Mouse (Mus musculus): Measurements from ENCODE around the gene Echdc2. TPM values are rescaled to one million over a fixed set of nuclear protein-coding genes. Genes with fewer than 3 reads are reported as not detected.
"Not testable (repeated sequence)": the region's sequence is repeated elsewhere in the genome, so short reads cannot be mapped to it uniquely, and the experiment has no call there.

The Echdc2 gene
- 36.4 and 37.2 TPM in 2 replicates for polyA plus RNA-seq (2015; fragmentation: Nextera tagmentation; extraction: Ambion mirVana)

- ATAC-seq (replicated peaks; ENCODE audit: low FRiP score) = peak; percentile 82
- no peak within 1 kb of the TSS for H3K27ac ChIP-seq
Measured at GRCm38 (mm10) chr4:108165152-108165895, at the start of gene Echdc2. Echdc2 (plus strand) TSS chr4:108165437.

GRCm38 (mm10) chr4:108116466-108116865, 48.8 kb upstream of the Echdc2 start:
- Histone ChIP-seq H3K4me1 (peaks cover 2% of the 10 kb centered on the region; the same call in 1 of the 2 replicates), H3K27me3 (no peaks in the 10 kb centered on the region), H3K4me3 (replicated peaks) (no peak overlapping the region), H3K27ac (no peak overlapping the region), H3K9ac (no peak overlapping the region), H3K9me3 (replicated peaks) (no peaks in the 10 kb centered on the region), H3K4me2 (no peak overlapping the region), H3K36me3 (peaks cover 7% of the 10 kb centered on the region)
- WGBS = 88% methylated on average over 2 of the region's 2 CpGs
- no peak for ATAC-seq (replicated peaks; ENCODE audit: low FRiP score)

More at GRCm38 (mm10) chr4:108165152-108165895, at the start of gene Echdc2:
- H3K4me3 ChIP-seq (replicated peaks) = peak within 1 kb of the TSS; percentile 73
- H3K9ac ChIP-seq = peak within 1 kb of the TSS; percentile 76
- no peaks in the 10 kb centered on the region for H3K9me3 ChIP-seq (replicated peaks)
- peaks cover 18% of the 10 kb centered on the region; the same call in 1 of the 2 replicates for H3K27me3 ChIP-seq
- no peaks in the 10 kb centered on the region for H3K36me3 ChIP-seq
- WGBS = under 1% methylated on average over 43 of the region's 43 CpGs
- 0 out of 2 replicates have a peak, but pooled peaks cover 3% of the 10 kb centered on the region for H3K4me1 ChIP-seq
- peak within 1 kb of the TSS; percentile 97 for H3K4me2 ChIP-seq

DNA sequence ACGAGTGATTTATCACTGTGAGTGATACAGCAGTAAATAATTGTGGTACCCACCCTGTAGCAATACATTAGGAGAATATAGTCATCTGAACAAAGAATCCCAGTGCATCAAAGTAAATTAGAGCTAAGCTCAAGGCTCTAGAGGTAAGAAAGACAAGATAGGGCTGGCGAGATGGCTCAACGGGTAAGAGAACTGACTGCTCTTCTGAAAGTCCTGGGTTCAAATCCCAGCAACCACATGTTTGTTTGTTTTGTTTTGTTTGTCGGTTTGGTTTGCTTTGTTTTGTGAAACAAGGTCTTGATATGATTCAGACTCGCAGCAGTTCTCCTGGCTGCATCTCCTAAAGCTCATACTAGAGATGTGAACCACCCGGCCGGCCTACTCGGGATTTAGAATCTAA, 47.7 kb upstream of the Echdc2 start:
- Histone ChIP-seq H3K36me3 (no peaks in the 10 kb centered on the region), H3K9ac (no peak overlapping the region), H3K4me3 (replicated peaks) (peak overlapping the region; percentile 67; the same call in 1 of the 2 replicates), H3K27me3 (no peaks in the 10 kb centered on the region), H3K9me3 (replicated peaks) (no peaks in the 10 kb centered on the region), H3K4me1 (peaks cover 2% of the 10 kb centered on the region; the same call in 1 of the 2 replicates), H3K27ac (no peak overlapping the region), H3K4me2 (0 out of 2 replicates have a peak overlapping the region, but pooled peaks have one; percentile 70)
- ATAC-seq (replicated peaks; ENCODE audit: low FRiP score) = no peak
- 94% methylated on average over 8 of the region's 8 CpGs for WGBS

- 14% methylated on average over 45 of the region's 45 CpGs for WGBS
- Histone ChIP-seq H3K9ac (peak overlapping the region; percentile 53; the same call in 1 of the 2 replicates), H3K36me3 (no peaks in the 10 kb centered on the region), H3K27me3 (no peaks in the 10 kb centered on the region), H3K9me3 (replicated peaks) (no peaks in the 10 kb centered on the region), H3K4me1 (peaks cover 2% of the 10 kb centered on the region; the same call in 1 of the 2 replicates), H3K4me2 (peak overlapping the region; percentile 70), H3K4me3 (replicated peaks) (peak overlapping the region; percentile 67), H3K27ac (peak overlapping the region; percentile 78)
- ATAC-seq (replicated peaks; ENCODE audit: low FRiP score) = peak; percentile 94
Measured at GRCm38 (mm10) chr4:108117924-108118876, 47.0 kb upstream of the Echdc2 start.

DNA sequence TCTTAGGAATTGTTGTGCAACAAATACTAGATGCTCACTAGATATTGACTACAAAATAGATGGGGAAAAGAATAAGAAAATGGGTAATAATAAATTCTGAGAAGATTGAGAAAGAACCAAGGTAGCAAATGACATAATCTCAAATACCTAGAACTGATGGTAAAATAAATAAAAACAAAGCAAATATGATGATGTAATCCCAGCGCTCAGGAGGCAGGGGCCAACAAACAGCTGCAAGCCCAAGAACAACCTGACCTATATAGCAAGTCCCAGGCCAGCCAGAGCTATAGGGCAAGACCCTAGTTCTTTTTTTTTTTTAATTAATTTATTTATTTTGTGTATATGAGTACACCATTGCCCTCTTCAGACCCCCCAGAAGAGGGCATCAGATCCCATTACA, 41.1 kb upstream of the Echdc2 start:
- Histone ChIP-seq H3K27ac (no peak overlapping the region), H3K4me3 (replicated peaks) (no peak overlapping the region), H3K27me3 (no peaks in the 10 kb centered on the region), H3K4me2 (no peak overlapping the region), H3K9ac (no peak overlapping the region), H3K4me1 (no peaks in the 10 kb centered on the region), H3K9me3 (replicated peaks) (no peaks in the 10 kb centered on the region), H3K36me3 (no peaks in the 10 kb centered on the region)
- no peak for ATAC-seq (replicated peaks; ENCODE audit: low FRiP score)
- 97% methylated on average over 1 of the region's 1 CpGs for WGBS

- H3K27me3 ChIP-seq = no peaks in the 10 kb centered on the region
- H3K9ac ChIP-seq = no peak overlapping the region
- no peak for ATAC-seq (replicated peaks; ENCODE audit: low FRiP score)
- no peaks in the 10 kb centered on the region for H3K36me3 ChIP-seq
- no peaks in the 10 kb centered on the region for H3K4me1 ChIP-seq
- 87% methylated on average over 4 of the region's 4 CpGs for WGBS
- H3K27ac ChIP-seq = no peak overlapping the region
- no peak overlapping the region for H3K4me3 ChIP-seq (replicated peaks)
- no peaks in the 10 kb centered on the region for H3K9me3 ChIP-seq (replicated peaks)
- no peak overlapping the region for H3K4me2 ChIP-seq
Measured at GRCm38 (mm10) chr4:108126260-108126659, 39.0 kb upstream of the Echdc2 start.

DNA sequence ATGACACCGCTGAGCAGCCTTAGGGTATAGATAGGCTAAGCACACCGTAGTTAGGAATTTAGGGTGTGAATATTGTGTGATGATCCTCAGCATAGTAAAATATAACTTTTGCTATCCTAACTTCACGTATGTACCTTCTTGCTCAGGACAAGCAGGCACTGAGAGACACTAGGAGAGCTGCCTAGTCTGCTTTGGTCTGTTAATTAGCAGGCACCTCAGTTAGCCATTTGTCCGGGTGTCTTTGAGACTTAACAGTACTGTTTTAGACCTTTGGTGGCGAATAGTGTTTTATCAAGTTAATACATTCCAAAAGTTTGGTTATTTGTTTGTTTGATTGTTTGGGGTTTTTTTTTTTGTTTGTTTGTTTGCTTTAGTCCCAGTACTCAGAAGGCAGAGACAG, 37.7 kb upstream of the Echdc2 start:
- Histone ChIP-seq H3K27me3 (no peaks in the 10 kb centered on the region), H3K36me3 (no peaks in the 10 kb centered on the region), H3K27ac (no peak overlapping the region), H3K9ac (no peak overlapping the region), H3K4me2 (no peak overlapping the region), H3K4me3 (replicated peaks) (no peak overlapping the region), H3K4me1 (no peaks in the 10 kb centered on the region), H3K9me3 (replicated peaks) (no peaks in the 10 kb centered on the region)
- ATAC-seq (replicated peaks; ENCODE audit: low FRiP score) = no peak
- 84% methylated on average over 5 of the region's 5 CpGs for WGBS

DNA sequence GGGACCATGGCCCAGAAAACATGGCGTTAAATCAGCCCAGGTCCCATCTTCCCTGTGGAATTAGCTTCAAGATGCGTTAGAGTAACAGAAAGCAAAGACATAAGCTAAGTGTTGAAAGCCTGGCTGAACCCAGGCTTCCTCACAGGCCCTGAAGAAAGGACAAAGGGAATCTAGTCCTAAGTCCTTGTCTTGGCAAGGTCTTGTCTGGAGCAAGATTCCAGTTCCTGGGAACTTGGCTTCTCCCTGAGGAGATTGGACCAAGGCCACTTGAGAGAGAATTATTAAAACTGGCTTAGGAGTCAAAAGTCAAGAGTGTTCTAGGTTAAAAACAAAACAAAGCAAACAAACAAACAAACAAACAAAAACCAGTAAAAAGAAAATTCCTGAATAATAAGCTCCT, 36.9 kb upstream of the Echdc2 start:
- no peak for ATAC-seq (replicated peaks; ENCODE audit: low FRiP score)
- Histone ChIP-seq H3K9me3 (replicated peaks) (no peaks in the 10 kb centered on the region), H3K27ac (no peak overlapping the region), H3K27me3 (no peaks in the 10 kb centered on the region), H3K36me3 (no peaks in the 10 kb centered on the region), H3K4me3 (replicated peaks) (no peak overlapping the region), H3K4me2 (no peak overlapping the region), H3K9ac (no peak overlapping the region), H3K4me1 (no peaks in the 10 kb centered on the region)
- 97% methylated on average over 2 of the region's 2 CpGs for WGBS

DNA sequence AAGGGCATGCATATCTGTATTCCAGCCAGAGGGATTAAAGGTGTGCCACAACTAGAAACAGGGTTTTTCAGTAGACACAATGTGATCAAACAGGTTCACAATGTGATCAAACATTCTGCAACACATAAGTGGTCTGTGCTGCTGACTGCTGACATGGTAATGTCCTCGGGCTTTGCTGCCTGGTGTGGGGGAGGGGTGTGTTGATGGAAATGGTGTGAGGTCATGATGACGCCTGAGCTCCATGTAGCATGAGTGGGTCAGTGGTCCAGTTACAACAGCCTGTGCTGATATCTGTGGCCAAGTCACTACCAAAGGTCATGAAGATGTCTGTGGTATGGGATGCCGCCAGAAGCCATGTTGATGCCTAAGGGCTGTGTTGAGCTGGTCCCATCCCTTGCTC, 34.8 kb upstream of the Echdc2 start:
- 87% methylated on average over 3 of the region's 3 CpGs for WGBS
- no peak for ATAC-seq (replicated peaks; ENCODE audit: low FRiP score)

GRCm38 (mm10) chr4:108136938-108137337, 28.3 kb upstream of the Echdc2 start:
- WGBS = 87% methylated on average over 5 of the region's 5 CpGs

More for the DNA sequence above, 34.8 kb upstream of the Echdc2 start:
- Histone ChIP-seq H3K27ac (no peak overlapping the region), H3K9ac (no peak overlapping the region), H3K36me3 (no peaks in the 10 kb centered on the region), H3K27me3 (no peaks in the 10 kb centered on the region), H3K4me1 (no peaks in the 10 kb centered on the region), H3K4me3 (replicated peaks) (no peak overlapping the region), H3K9me3 (replicated peaks) (no peaks in the 10 kb centered on the region), H3K4me2 (no peak overlapping the region)

DNA sequence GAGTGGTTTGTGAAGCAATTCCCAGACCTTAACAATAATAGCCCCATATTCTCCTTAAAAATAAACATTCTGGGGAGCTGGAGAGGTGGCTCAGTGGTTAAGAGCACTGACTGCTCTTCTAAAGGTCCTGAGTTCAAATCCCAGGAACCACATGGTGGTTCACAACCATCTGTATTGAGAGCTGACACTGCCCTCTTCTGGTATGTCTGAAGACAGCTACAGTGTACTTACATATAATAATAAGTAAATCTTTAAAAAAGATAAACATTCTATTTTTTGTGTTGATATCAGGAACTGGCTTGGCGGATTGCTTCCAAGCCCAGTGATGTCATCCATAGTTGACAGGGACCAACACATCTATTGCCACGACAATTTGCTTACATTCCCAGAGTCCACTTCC, 22.1 kb upstream of the Echdc2 start:
- not testable (repeated sequence) for H3K27ac ChIP-seq; ATAC-seq (replicated peaks; ENCODE audit: low FRiP score); H3K4me3 ChIP-seq (replicated peaks); H3K9ac ChIP-seq; H3K27me3 ChIP-seq; H3K4me1 ChIP-seq; H3K36me3 ChIP-seq; H3K9me3 ChIP-seq (replicated peaks); H3K4me2 ChIP-seq
- WGBS = 78% methylated on average over 2 of the region's 2 CpGs

More at GRCm38 (mm10) chr4:108136938-108137337, 28.3 kb upstream of the Echdc2 start:
- Histone ChIP-seq H3K4me1 (no peaks in the 10 kb centered on the region), H3K4me2 (no peak overlapping the region), H3K9ac (no peak overlapping the region), H3K36me3 (no peaks in the 10 kb centered on the region), H3K27ac (no peak overlapping the region), H3K27me3 (no peaks in the 10 kb centered on the region), H3K4me3 (replicated peaks) (no peak overlapping the region), H3K9me3 (replicated peaks) (no peaks in the 10 kb centered on the region)
- ATAC-seq (replicated peaks; ENCODE audit: low FRiP score) = no peak

DNA sequence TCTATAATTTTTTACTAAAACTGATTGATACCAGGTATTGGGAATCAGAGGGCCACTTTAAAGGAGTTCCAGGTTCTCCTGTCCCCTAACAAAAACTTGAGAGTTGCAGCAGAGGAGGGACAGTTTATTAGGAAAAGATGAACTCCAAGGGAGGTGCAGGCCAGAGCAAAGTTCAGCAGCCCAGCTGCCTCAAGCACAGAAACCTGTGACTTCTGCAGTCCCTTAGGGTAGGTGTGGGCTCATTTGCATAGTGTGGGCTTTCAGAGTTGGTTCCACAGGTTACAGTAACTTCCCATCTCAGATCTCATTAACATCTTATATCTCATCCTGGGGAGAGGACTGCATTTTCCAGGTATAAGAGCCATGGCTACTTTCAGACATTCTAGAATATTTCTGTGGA, 21.5 kb upstream of the Echdc2 start:
- Histone ChIP-seq H3K27ac (peak overlapping the region; percentile 72; the same call in 1 of the 2 replicates), H3K4me1 (no peaks in the 10 kb centered on the region), H3K36me3 (0 out of 2 replicates have a peak, but pooled peaks cover 4% of the 10 kb centered on the region), H3K9ac (no peak overlapping the region), H3K4me2 (peak overlapping the region; percentile 26), H3K4me3 (replicated peaks) (no peak overlapping the region), H3K27me3 (no peaks in the 10 kb centered on the region), H3K9me3 (replicated peaks) (peaks cover 6% of the 10 kb centered on the region; the same call in 1 of the 2 replicates)
- ATAC-seq (replicated peaks; ENCODE audit: low FRiP score) = no peak

All from kidney, embryonic 15.5 days (tissue).